In genomic region chr3:67557200-67557651, GRCm38 (mm10) we compare ENCODE assay signal across 8 mouse cellular contexts. TPM values are rescaled to one million over a fixed set of nuclear protein-coding genes. Genes with fewer than 3 reads are reported as not detected.
DNase-seq lines count a peak whose midpoint lies in the region; ATAC-seq and TF ChIP-seq lines count a peak whose summit lies in the region.

No protein-coding gene starts in this region.

- no peaks in the 10 kb centered on the region for H3K4me1 ChIP-seq in heart, embryonic 14.5 days (ENCODE audit: control insufficient read depth in 2 of 2, insufficient read depth in 2 of 2, low read length in 2 of 2)
- H3K4me1 ChIP-seq in hindbrain, embryonic 10.5 days (replicated peaks) = peaks cover 4% of the 10 kb centered on the region; the same call in 1 of the 2 replicates
- no peaks in the 10 kb centered on the region for H3K4me1 ChIP-seq in lung, embryonic 14.5 days (ENCODE audit: insufficient read depth)
- no peaks in the 10 kb centered on the region; the same call in 1 of the 2 replicates for H3K4me1 ChIP-seq in neural tube, embryonic 14.5 days (ENCODE audit: control insufficient read depth, insufficient read depth, low read length)

- H3K9me3 ChIP-seq in heart, embryonic 14.5 days (ENCODE audit: control insufficient read depth, low read length) = no peaks in the 10 kb centered on the region
- no peaks in the 10 kb centered on the region for H3K9me3 ChIP-seq in hindbrain, embryonic 10.5 days
- H3K9me3 ChIP-seq in lung, embryonic 14.5 days (ENCODE audit: low read depth, low read length) = no peaks in the 10 kb centered on the region
- no peaks in the 10 kb centered on the region for H3K9me3 ChIP-seq in neural tube, embryonic 14.5 days (ENCODE audit: control insufficient read depth, low read length)

- H3K4me3 ChIP-seq in heart, embryonic 14.5 days (ENCODE audit: control insufficient read depth in 1 of 2, insufficient read depth in 1 of 2, low read depth in 1 of 2, low read length in 2 of 2) = no peak overlapping the region
- H3K4me3 ChIP-seq in hindbrain, embryonic 10.5 days = no peak overlapping the region
- no peak overlapping the region for H3K4me3 ChIP-seq in lung, embryonic 14.5 days (ENCODE audit: low read depth, low read length)
- H3K4me3 ChIP-seq in neural tube, embryonic 14.5 days (ENCODE audit: low read depth, low read length) = no peak overlapping the region

- TF ChIP-seq CTCF in lung, embryonic 14.5 days (IDR thresholded peaks at IDR 0.05; ENCODE audit: low read depth) = no peak

- DNase-seq in heart, postnatal 4 days = no peak
- DNase-seq in hindbrain, embryonic 10.5 days (ENCODE audit: low spot score) = peak; percentile 25
- peak; percentile 39 for DNase-seq in lung, embryonic 14.5 days
- DNase-seq in layer of hippocampus, adult 8-10 months (ENCODE audit: low spot score in 2 of 2) = no peak
- DNase-seq in cerebellum, postnatal 25 days = no peak
- DNase-seq in testis, postnatal 14 days (ENCODE audit: low spot score) = no peak

- WGBS in heart, embryonic 14.5 days = 54% methylated on average over 14 of the region's 14 CpGs
- 61% methylated on average over 14 of the region's 14 CpGs for WGBS in hindbrain, embryonic 10.5 days
- 42% methylated on average over 14 of the region's 14 CpGs for WGBS in lung, embryonic 14.5 days
- WGBS in neural tube, embryonic 14.5 days = 20% methylated on average over 14 of the region's 14 CpGs

- no peak overlapping the region for H3K27ac ChIP-seq in heart, embryonic 14.5 days (replicated peaks in 1 of 2; ENCODE audit: control insufficient read depth in 1 of 2, insufficient read depth in 1 of 2, low read depth in 2 of 2, low read length in 2 of 2)
- 0 out of 2 replicates have a peak overlapping the region, but pooled peaks have one; percentile 1 for H3K27ac ChIP-seq in hindbrain, embryonic 10.5 days
- H3K27ac ChIP-seq in lung, embryonic 14.5 days (ENCODE audit: low read depth) = no peak overlapping the region
- no peak overlapping the region for H3K27ac ChIP-seq in neural tube, embryonic 14.5 days (ENCODE audit: low read depth, low read length)

- H3K4me2 ChIP-seq in heart, embryonic 14.5 days (ENCODE audit: low read length) = 0 out of 2 replicates have a peak overlapping the region, but pooled peaks have one; percentile 13
- peak overlapping the region; percentile 32; the same call in 1 of the 2 replicates for H3K4me2 ChIP-seq in lung, embryonic 14.5 days
- peak overlapping the region; percentile 27 for H3K4me2 ChIP-seq in neural tube, embryonic 14.5 days (ENCODE audit: low read depth, low read length)

- H3K27me3 ChIP-seq in heart, embryonic 14.5 days (ENCODE audit: control insufficient read depth, insufficient read depth, low read length) = no peaks in the 10 kb centered on the region
- H3K27me3 ChIP-seq in hindbrain, embryonic 10.5 days (ENCODE audit: insufficient read depth, poor library complexity, severe bottlenecking) = no peaks in the 10 kb centered on the region
- H3K27me3 ChIP-seq in lung, embryonic 14.5 days (ENCODE audit: insufficient read depth, low read length) = no peaks in the 10 kb centered on the region
- no peaks in the 10 kb centered on the region for H3K27me3 ChIP-seq in neural tube, embryonic 14.5 days (ENCODE audit: control insufficient read depth, insufficient read depth, low read length)

- H3K9ac ChIP-seq in heart, embryonic 14.5 days (ENCODE audit: low read length) = no peak overlapping the region
- no peak overlapping the region for H3K9ac ChIP-seq in lung, embryonic 14.5 days
- no peak overlapping the region for H3K9ac ChIP-seq in neural tube, embryonic 14.5 days (replicated peaks; ENCODE audit: low read depth, low read length)

- H3K36me3 ChIP-seq in heart, embryonic 14.5 days (ENCODE audit: control insufficient read depth, insufficient read depth, low read length) = no peaks in the 10 kb centered on the region
- no peaks in the 10 kb centered on the region for H3K36me3 ChIP-seq in hindbrain, embryonic 10.5 days
- H3K36me3 ChIP-seq in lung, embryonic 14.5 days (ENCODE audit: insufficient read depth) = no peaks in the 10 kb centered on the region
- H3K36me3 ChIP-seq in neural tube, embryonic 14.5 days (ENCODE audit: control insufficient read depth, insufficient read depth, low read length) = no peaks in the 10 kb centered on the region

- no peak for ATAC-seq in heart, embryonic 14.5 days (ENCODE audit: insufficient number of reproducible peaks, insufficient read depth, low FRiP score, low read depth)
- peak; percentile 52; the same call in 1 of the 2 replicates for ATAC-seq in lung, embryonic 14.5 days (ENCODE audit: insufficient read depth)
- peak; percentile 79 for ATAC-seq in neural tube, embryonic 14.5 days (ENCODE audit: low read depth)

RNA-seq across cellular contexts. Expression of gene Mfsd1, which starts 25.3 kb away (rescaled TPM):
- 42.7 and 46.2 TPM in 2 replicates for polyA plus RNA-seq in heart, embryonic 14.5 days (2014; fragmentation: Nextera tagmentation; extraction: Ambion mirVana)
- 10 to 100 TPM; 36.8 to 38.2 TPM for total RNA-seq in heart, postnatal 4 days (2021)
- 54.4 and 62.7 TPM in 2 replicates for polyA plus RNA-seq in hindbrain, embryonic 10.5 days (2016; fragmentation: Nextera tagmentation; extraction: Ambion mirVana)
- polyA plus RNA-seq in lung, embryonic 14.5 days (2014; fragmentation: Nextera tagmentation; extraction: Ambion mirVana) = 54.4 and 54.8 TPM in 2 replicates
- polyA plus RNA-seq in neural tube, embryonic 14.5 days (2014; fragmentation: Nextera tagmentation; extraction: Ambion mirVana) = 30.6 and 40.1 TPM in 2 replicates
- 10 to 100 TPM; 38.6 to 63.2 (median 46.6) TPM for total RNA-seq in layer of hippocampus, adult 8-10 months (2022)

RNA-seq across cellular contexts. Expression of gene Rarres1, which starts 41.9 kb away (rescaled TPM):
- 1.5 and 1.7 TPM in 2 replicates for polyA plus RNA-seq in heart, embryonic 14.5 days (2014; fragmentation: Nextera tagmentation; extraction: Ambion mirVana)
- 1 to 10 TPM; 1.0 TPM for total RNA-seq in heart, postnatal 4 days (2021)
- 1.5 and 2.9 TPM in 2 replicates for polyA plus RNA-seq in hindbrain, embryonic 10.5 days (2016; fragmentation: Nextera tagmentation; extraction: Ambion mirVana)
- 5.1 and 7.0 TPM in 2 replicates for polyA plus RNA-seq in lung, embryonic 14.5 days (2014; fragmentation: Nextera tagmentation; extraction: Ambion mirVana)
- 2.3 and 2.7 TPM in 2 replicates for polyA plus RNA-seq in neural tube, embryonic 14.5 days (2014; fragmentation: Nextera tagmentation; extraction: Ambion mirVana)
- 1 to 10 TPM; 1.4 to 1.7 (median 1.6) TPM for total RNA-seq in layer of hippocampus, adult 8-10 months (2022)

Comparison
In these comparisons a context has a peak if more than half of its experiments do, and no peak if none do; other contexts are left out.
1. DNase-seq: peak in hindbrain, embryonic 10.5 days (single experiment) and lung, embryonic 14.5 days (single experiment); none in heart, postnatal 4 days (single experiment), layer of hippocampus, adult 8-10 months (0 of 2), cerebellum, postnatal 25 days (0 of 2) and testis, postnatal 14 days (single experiment).
2. Peak in every context shown above with its lines, with median percentiles within 50 percentile points of each other: H3K4me2 ChIP-seq.